Mouse (Mus musculus) adrenal gland (tissue): Measurements from ENCODE around the gene Plekha5.
"Not testable (repeated sequence)": the region's sequence is repeated elsewhere in the genome, so short reads cannot be mapped to it uniquely, and the experiment has no call there.

Experiments used
- intact Hi-C: fragments of 180-260 bp; cut with DNase I; formaldehyde crosslinking; loops from one replicate; pipeline ENCODE4 v1.15.1; 2025

The Plekha5 gene

DNA sequence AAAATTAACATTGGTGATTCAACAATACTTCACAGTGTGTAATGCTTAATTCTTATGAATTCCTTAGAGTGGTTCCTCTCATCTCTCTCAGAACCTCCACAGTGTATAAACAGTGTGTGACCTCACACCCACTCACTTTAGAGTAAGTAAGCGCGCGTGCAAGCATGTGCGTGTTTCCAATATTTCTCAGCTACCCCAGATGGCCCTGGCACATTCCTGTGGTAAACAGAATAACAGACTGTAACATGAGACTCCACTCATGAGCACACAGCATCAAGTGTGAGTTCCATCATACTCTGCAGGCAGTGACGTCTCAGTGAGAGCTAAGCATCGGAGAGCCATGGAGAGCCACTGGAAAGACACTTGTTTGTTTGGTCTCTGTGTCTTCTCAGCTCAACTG lies 63.6 kb downstream of the Plekha5 start:
- intact Hi-C loops = no loop called here

DNA sequence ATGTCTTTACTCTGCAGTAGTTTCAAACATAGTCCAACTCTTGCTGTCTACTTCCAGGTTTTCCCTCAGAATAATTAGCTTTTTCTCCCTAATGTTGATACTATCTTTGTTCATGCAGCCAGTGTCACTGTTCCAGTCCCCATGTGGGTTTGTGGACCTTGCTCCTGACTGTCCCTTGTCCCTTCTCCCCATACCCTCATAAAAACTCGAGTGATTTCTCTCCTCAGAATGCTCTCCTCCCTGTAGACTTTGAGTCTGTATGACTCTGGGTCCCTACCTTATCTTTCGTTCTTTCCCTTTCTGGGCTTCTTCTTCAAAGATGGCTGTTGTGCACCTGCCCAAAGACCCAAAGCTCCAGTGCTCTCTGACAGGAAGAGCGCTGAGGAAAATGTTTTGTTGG lies 64.8 kb downstream of the Plekha5 start:
- intact Hi-C loops = no loop called here

DNA sequence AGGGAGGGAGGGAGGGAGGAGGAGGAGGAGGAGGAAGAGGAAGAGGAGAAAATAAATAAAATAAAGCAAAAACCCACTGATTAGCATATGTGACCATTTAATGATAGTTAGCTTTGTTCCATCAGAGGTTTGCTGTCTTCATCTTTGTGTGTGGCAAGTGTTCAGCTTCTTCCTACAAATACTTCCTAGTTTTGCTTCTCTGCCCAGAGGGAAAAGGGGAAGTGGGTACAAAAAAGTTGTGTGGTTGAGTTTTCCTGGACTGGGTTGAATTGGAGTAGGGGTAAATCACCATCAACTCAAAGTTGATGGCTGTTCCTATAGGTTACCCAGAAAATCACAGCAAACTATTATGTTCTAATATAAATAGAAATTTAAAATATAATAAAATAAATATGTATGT lies 65.7 kb downstream of the Plekha5 start:
- intact Hi-C loops = no loop called here

DNA sequence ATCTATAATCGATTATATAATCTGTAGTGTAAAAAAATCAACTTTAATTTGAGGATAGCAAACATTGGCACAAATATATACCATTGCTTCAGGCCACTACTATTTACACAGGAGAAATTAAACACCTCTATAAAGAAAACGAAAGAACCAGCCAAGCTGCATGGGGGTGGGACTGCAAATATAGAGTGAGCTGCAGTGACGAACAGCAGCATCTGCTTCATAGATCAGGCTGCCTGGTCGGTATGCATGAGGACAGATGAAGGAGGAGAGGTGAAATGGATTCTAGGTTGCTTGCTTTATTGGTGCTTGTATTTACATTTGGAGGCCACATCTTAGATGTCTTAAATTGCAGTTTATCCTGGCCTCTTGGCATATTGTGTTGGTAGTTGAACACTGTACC lies 66.4 kb downstream of the Plekha5 start:
- intact Hi-C loops = no loop called here

DNA sequence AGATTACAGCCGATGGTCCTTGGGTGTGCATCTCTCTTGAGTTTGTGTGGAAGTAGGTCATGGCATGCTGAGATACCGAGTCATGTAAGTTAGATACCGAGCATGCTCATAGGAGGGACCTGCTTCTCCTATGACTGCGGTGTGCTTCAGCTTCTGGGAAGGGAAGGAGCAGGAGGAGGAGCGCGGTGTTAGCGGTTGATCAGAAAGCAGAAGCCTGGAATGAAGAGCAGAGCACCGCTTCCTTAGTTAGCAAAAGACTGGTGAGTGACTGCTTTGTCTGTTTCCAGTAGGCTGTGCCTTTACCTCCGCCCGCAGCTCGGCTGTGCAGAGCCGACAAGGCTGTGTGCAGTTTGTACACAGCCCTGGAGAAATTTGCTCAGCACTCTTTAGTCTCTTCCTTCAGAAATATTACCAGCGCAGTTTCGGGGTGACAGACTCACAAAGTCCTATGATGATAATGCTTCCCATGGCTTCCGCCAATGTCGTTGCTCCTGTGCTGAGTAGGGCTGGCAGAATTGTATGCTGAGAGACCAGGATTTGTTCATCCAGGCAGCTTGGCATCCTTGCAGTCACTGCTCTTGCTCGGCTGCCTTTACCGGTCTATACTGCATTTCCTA lies 67.2 kb downstream of the Plekha5 start:
- intact Hi-C loops = no loop called here

DNA sequence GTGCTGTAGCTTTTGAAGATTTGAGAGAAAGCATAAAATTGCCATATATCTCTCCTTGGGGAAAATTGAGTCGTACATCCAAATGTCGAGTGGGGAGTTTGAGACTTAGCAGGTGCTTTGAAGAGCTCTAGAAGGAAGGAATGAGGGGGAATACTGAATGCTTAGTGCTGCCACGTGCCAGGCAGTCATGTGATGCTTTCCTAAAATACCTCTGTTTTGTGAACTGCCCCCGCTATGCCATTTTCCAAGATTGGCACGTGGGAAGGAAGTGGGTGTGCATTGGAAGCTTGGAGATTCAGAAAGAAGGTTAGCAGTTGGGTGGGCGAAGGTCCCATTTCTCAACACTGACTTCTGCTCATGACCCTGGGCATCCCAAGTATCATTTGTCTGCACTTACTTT lies 68.2 kb downstream of the Plekha5 start:
- intact Hi-C loops = no loop called here

DNA sequence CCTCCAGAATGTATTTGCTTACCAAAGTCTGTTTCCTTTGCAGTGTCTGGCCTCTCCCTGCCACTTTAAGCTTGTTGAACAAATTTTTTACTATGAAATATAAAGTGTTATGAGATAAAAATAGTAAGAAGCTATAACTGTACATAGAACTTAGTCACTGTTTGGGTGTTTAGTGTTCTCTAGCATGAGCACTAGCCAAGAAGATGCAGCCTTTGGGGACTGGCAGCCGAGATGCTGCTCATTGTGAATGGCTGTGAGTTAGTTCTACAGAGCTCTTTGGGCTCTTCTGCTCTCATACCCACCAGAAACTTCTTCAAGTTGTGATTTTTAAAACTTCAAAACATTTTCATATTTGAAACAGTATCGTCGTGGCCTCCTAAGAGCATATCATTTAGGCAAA lies 74.2 kb downstream of the Plekha5 start:
- intact Hi-C loops = no loop called here

DNA sequence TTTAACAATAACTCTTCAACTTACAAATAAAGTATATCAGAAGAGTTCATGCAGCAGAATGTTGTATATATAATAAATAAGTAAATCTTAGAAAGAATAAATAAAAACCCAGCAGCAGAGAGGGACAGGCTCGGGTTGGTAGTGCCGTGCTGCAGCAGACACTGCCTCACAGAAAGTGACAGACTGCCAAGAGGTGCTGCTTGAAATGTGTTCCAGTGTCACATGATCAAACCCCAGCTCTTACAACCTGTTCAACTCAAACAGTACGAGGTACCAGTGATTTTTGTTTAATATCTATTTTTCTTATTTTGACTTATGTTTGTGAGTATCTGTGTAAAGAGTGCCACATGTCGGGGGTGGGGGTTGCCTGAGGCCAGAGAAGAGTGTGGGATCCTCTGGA lies 75.1 kb downstream of the Plekha5 start:
- intact Hi-C loops = no loop called here

DNA sequence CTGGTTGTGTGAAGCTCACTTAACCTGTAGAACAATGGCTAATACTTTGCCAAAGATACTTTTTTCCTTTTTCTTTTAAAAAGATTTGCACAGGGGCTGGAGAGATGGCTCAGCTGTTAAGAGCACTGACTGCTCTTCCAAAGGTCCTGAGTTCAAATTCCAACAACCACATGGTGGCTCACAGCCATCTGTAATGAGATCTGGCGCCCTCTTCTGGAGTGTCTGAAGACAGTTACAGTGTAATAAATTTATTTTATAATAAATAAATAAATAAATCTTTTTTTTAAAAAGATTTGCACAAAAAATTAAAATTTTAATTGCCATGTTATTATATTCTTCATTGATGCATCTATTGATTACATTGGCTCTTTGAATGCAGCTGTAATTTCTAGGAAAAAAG lies 77.0 kb downstream of the Plekha5 start:
- intact Hi-C loops = not testable (repeated sequence)

DNA sequence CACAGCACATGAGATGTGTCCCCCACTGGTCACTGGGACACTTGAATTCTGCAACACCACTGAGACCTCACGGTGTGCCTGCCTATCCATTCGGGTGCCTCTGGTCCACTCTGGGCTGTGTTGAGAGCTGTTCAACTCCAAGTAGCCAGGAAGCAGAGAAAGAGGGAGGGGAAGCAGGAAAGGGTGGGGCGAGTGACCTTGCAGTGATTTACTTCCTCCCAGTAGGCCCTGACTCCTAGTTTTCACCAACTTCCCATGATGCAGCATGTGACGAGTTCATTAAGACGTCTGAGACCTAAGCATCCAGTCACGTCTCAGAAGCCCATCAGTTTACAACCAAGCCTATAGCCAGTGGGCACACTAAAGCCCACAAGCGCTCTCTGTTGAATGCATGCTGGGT lies 78.0 kb downstream of the Plekha5 start:
- intact Hi-C loops = no loop called here

DNA sequence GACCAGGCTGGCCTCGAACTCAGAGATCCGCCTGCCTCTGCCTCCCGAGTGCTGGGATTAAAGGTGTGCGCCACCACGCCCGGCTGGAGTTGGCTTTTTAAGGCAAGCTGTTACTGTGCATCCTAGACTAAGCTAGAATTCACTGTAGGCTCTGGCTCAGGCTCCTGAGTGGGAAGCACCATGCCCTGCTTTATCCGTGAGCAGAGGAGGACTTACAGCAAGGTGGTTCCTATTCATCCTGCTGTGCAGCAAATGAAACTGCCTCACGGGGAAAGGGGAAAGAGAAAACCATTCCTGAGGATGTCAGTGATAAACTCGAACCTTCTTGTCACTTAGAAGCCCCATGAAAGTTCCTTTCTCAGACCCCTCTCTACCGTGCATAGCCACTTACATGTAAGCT lies 80.9 kb downstream of the Plekha5 start:
- intact Hi-C loops = no loop called here

DNA sequence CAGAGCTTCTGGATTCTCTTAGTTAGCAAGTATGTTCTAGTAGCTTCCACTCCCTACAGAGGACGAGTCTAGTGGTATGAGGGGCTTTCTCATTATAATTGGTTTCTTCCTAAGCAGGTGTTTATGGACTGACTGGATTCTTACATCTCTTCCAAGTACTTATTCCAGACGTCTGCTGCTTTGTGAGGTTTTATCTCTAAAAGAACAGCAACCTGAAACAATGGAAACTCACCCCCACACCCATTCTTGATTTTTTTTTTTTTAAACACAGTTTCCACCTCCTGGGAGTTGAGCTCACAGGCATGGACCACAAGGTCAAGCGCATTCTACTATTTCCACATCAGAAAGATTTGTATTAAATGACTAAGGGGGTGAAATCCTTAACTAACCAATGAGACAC lies 83.8 kb downstream of the Plekha5 start:
- intact Hi-C loops = no loop called here

DNA sequence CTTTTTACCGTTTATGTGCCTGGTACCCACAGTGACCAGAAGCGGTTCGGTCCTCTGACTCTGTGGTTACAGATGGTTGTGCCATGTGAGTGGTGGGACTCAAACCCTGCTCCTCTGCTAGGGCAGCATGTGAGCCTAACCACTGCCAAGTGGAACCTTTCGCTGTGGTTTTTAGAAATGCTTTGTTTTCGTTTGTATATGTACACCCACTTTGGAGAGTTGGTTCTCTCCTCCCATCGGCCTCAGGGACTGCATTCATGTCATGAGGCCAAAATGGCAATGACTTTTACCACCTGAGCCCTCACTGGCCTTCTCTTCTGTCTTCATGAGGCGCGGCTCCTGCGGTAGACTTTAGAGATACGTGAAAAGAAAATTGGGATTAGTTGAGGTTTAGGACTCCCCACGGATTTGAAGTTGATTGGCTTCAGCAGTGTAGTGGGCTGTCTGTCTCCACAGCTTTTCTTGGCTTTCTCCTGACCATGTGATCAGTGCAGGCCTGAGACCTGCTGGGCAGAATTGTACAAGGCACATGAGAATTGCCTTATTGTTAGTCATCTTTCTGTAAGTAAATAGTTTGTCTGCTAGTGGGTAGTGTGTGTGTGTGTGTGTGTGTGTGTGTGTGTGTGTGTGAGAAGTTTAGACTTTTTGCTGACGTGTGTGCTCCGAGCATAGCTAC lies 84.8 kb downstream of the Plekha5 start:
- intact Hi-C loops = no loop called here

DNA sequence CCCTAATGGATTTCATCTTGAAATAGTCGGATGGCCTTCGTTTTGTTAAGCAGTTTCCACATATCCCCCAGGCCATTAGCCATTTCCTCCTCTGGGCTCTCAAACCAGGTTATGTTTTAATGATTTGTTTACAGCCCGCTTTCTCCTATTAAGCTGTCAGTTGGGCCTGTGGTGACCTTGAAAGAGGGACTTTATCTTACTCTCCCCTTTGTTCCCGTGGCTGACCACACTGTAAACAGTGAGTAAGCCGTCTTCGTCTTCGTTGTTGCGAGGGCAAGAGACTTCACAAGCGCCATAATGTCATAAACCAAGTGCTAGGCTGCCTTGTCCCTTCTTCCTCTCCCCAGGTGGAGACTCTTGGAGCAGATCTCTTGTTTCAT lies 85.3 kb downstream of the Plekha5 start:
- intact Hi-C loops = no loop called here

DNA sequence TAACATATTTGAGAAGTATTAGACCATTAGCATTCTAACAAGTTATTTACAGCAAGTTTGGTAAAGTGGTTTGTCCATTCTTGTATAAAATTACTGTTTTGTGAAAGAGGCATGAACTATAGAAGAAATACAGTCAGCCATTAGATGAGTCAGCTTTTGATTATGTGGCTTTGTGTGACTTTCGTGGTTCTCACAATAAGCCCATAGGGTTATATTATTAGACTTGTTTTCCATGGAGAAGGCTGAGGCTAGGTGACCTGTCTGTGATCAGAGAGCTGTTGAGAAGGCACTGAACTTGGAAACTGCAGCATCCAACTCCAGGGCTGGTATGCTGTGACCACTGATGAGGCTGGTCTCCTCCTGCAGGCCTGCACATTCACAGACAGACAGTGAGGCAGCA lies 88.2 kb downstream of the Plekha5 start:
- intact Hi-C loops = no loop called here

DNA sequence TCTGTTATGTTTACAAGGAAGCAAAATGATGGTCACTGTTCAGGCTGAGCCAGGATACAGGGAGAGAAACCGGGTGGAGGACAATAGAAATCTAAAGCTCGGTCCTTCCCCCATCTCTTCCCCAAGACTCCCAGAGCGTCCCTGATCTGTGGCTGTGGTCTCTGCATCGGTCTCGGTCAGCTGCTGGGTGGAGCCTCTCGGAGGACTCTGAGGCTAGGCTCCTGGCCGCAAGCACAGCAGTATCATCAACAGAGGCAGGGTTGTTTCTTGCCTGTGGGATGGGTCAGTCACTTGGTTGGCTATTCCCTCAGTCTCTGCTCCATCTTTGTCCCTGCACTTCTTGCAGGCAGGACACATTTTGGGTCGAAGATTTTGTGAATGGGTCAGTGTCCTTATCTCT lies 88.6 kb downstream of the Plekha5 start:
- intact Hi-C loops = no loop called here

DNA sequence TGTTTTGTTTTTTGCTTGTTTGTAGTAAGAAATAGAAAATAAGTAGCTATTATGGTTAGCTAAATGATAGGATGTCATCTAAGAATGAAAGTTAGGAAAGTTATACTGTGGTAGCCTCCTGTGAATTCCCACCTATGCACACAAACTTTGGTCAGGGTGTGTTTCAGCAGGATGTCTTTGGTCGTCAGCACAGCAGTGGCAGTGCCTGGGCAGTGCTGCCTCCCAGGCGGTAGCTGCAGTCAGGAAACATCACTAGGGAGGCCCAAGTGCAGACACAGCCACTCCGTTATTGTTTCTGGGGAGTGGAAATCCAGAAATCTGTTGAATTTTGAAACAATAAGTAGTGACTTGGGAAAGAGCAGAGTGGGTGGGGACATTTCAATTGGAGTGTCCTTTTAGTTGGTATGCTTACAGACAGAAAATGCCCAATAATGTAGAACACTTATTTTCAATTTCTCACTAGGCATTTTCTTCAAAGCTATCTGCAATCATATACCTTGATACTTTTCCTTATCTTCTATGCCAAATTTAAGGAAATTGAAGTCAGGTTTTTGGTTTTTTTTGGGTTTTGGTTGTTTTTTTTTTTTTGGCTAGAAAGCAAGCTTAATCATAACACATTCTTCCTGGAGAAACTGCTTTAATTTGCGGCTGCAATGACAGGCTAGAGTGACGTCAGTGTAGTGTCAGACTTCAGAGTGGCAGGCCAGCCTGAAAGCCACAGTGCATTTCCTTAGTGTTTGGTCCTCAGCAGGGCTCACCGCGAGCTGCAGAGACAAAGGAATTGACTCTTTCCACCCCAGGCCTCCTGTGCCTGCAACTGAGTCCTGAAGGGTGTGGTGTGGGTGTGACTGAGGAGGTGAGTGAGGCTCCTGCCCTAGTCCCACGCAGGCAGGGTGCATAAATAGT lies 90.6 kb downstream of the Plekha5 start:
- intact Hi-C loops = loop anchor here (5.0 kb wide), 1 partner anchor 42 kb away; no protein-coding TSS in a partner anchor

DNA sequence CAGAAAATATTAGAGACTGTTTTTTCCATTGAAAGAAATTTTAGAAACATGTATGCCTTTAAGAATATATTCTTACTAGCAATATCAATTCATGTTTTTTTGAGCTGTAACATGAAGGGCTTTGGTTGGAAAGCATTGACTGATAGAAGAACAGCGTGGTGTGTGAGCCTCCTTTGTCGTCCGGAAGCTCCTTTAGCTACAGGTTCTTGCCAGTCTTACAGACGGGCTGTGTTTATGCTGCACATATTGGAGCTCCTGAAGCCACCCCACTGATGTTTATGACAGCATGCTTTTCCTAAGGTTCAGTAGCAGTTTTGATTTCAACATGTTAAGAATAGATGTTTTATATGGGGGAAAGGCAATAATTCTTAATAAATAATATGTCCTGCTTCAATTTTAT lies 91.7 kb downstream of the Plekha5 start:
- intact Hi-C loops = loop anchor here (5.0 kb wide), 1 partner anchor 43 kb away; no protein-coding TSS in a partner anchor

DNA sequence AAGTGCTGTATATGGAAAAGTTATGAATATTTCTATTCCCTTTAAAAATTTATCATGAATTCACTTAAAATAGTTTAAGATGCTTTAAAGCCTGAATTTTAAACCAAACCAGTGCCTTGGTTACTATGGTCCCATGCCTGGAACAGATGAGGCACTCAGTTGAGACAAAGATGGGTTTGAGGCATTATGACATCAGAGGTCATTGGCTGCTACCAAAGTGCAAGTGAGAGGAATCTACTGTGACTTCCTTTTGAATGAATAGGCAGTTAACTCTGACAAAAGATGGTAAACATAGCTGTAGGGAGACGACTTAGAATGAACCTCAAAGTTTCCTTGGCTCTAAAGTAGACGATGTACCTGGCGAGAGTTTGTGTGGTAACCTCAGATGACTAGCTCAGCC lies 92.3 kb downstream of the Plekha5 start:
- intact Hi-C loops = loop anchor here (5.0 kb wide), 1 partner anchor 44 kb away; no protein-coding TSS in a partner anchor

DNA sequence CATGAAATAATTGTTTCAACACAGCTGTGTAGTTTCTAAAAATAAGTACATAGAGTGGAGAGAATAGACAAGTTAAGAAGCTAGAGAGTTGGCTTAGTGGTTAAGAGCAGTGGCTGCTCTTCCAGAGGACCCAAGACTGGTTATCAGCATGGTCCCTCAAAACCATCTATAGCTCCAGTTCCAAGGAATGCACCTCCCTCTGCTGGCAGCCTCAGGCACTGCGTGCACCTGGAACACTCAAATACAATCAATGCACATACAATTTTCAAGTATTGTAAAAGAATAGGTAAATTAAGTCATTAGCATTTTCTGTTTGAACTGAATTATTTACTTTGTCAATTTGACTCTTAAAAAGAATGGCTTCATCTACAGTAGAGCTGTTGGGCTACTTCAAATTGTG lies 93.3 kb downstream of the Plekha5 start:
- intact Hi-C loops = loop anchor here (5.0 kb wide), 1 partner anchor 45 kb away; no protein-coding TSS in a partner anchor

DNA sequence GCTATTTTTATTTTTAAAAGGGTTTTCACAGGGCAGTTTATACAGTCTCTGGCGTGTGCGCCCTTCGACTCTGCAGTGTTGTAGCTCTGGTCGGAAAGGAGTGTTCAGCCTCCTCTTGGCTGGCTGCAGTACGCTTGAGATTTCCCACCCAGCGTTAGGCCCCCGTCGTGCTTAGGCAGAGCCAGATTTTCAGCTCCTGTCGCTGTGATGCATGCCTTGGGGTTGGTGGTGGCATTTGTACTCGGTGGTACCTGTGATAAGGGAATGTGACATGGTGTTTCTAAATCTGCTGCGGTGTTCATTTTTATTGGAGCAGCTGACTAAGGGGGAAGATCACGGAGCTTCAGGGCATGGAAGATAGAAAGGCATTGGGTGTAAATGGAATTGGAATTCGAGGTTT lies 95.2 kb downstream of the Plekha5 start:
- intact Hi-C loops = loop anchor here (5.0 kb wide), 1 partner anchor 47 kb away; no protein-coding TSS in a partner anchor
